Mouse (Mus musculus) megakaryocyte, embryonic 14.5 days (primary cell): ENCODE results near the gene Cd247.

Experiments
- FLI1 ChIP-seq: IDR thresholded peaks from 2 replicates; pipeline ENCODE4 v1.6.1; 2012; ENCODE audit warnings: low read length, inconsistent platforms, mixed read lengths
- GATA1 ChIP-seq: IDR thresholded peaks from 3 replicates; pipeline ENCODE4 v1.6.1; 2012; ENCODE audit warnings: mixed read lengths, low read length, inconsistent platforms, borderline replicate concordance

DNA sequence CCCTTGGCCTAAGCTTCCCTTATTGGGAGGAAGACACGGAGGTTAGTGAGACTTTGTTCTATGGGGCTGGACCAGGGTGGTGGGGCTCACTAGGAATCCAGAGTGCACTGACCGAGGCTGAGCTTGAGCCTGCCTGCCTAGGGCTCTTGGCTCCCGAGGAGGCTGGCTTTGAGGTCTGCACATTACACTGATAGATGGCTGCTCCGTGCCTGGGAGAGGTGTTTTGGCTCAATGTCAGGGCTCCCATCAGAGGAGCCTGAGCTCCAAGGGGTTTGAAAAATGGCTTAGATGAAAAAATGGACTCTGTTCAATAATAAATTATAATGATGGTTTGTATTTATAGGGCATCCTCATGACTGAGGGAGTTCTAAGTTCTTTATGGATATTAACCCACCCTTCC lies 44.8 kb downstream of the Cd247 start:
- no peak for TF ChIP-seq GATA1
- no peak for TF ChIP-seq FLI1
